Mouse (Mus musculus): Measurements from ENCODE around the gene Kif19a.

Gene Kif19a

GRCm38 (mm10) chr11:114780076-114780475 lies 14.9 kb downstream of the Kif19a start:
- DNase-seq (ENCODE audit: low spot score in 2 of 2): no peak

- DNase-seq (ENCODE audit: low spot score in 2 of 2): no peak
Measured at GRCm38 (mm10) chr11:114785892-114786291, 20.7 kb downstream of the Kif19a start.

GRCm38 (mm10) chr11:114786326-114786725 lies 21.1 kb downstream of the Kif19a start:
- peak in 1 of 2 experiments; percentile 28 for DNase-seq (ENCODE audit: low spot score in 2 of 2)

GRCm38 (mm10) chr11:114787611-114788010 lies 22.4 kb downstream of the Kif19a start:
- DNase-seq (ENCODE audit: low spot score in 2 of 2): no peak

GRCm38 (mm10) chr11:114789061-114789714 lies 24.0 kb downstream of the Kif19a start:
- DNase-seq (ENCODE audit: low spot score in 2 of 2): peak; percentile 69 to 79

GRCm38 (mm10) chr11:114789716-114790115 lies 24.5 kb downstream of the Kif19a start:
- no peak for DNase-seq (ENCODE audit: low spot score in 2 of 2)

GRCm38 (mm10) chr11:114790171-114790570 lies 25.0 kb downstream of the Kif19a start:
- no peak for DNase-seq (ENCODE audit: low spot score in 2 of 2)

- no peak for DNase-seq (ENCODE audit: low spot score in 2 of 2)
Measured at GRCm38 (mm10) chr11:114790841-114791240, 25.7 kb downstream of the Kif19a start.

- DNase-seq (ENCODE audit: low spot score in 2 of 2): no peak
Measured at GRCm38 (mm10) chr11:114791351-114791889, 26.2 kb downstream of the Kif19a start.

- no peak for DNase-seq (ENCODE audit: low spot score in 2 of 2)
Measured at GRCm38 (mm10) chr11:114791891-114792411, 26.8 kb downstream of the Kif19a start.

GRCm38 (mm10) chr11:114792931-114793494 lies 27.8 kb downstream of the Kif19a start:
- no peak for DNase-seq (ENCODE audit: low spot score in 2 of 2)

- no peak for DNase-seq (ENCODE audit: low spot score in 2 of 2)
Measured at GRCm38 (mm10) chr11:114793868-114794545, 28.8 kb downstream of the Kif19a start.

- DNase-seq (ENCODE audit: low spot score in 2 of 2): no peak
Measured at GRCm38 (mm10) chr11:114794691-114795090, 29.5 kb downstream of the Kif19a start.

- DNase-seq (ENCODE audit: low spot score in 2 of 2): no peak
Measured at GRCm38 (mm10) chr11:114795231-114795746, 30.1 kb downstream of the Kif19a start.

GRCm38 (mm10) chr11:114795848-114796322 lies 30.7 kb downstream of the Kif19a start, which contains the start of gene Btbd17:
TSS of gene Btbd17 (minus strand) at chr11:114795945.
- no peak for DNase-seq (ENCODE audit: low spot score in 2 of 2)

GRCm38 (mm10) chr11:114797176-114797575 lies 32.0 kb downstream of the Kif19a start:
- no peak for DNase-seq (ENCODE audit: low spot score in 2 of 2)

- DNase-seq (ENCODE audit: low spot score in 2 of 2): no peak
Measured at GRCm38 (mm10) chr11:114797981-114798380, 32.8 kb downstream of the Kif19a start.

GRCm38 (mm10) chr11:114798624-114799023 lies 33.4 kb downstream of the Kif19a start, which contains the start of gene Gpr142:
TSS of gene Gpr142 (plus strand) at chr11:114798924.
- no peak for DNase-seq (ENCODE audit: low spot score in 2 of 2)

GRCm38 (mm10) chr11:114801906-114802305 lies 36.7 kb downstream of the Kif19a start:
- no peak for DNase-seq (ENCODE audit: low spot score in 2 of 2)

GRCm38 (mm10) chr11:114802540-114803267 lies 37.5 kb downstream of the Kif19a start:
- no peak for DNase-seq (ENCODE audit: low spot score in 2 of 2)

GRCm38 (mm10) chr11:114803990-114804389 lies 38.8 kb downstream of the Kif19a start:
- DNase-seq (ENCODE audit: low spot score in 2 of 2): no peak
